Mouse (Mus musculus): ENCODE data around the gene Cdk5rap1. TPM values are rescaled to one million over a fixed set of nuclear protein-coding genes. Genes with fewer than 3 reads are reported as not detected.

The Cdk5rap1 gene
- polyA plus RNA-seq, 1 experiment from 2014 or later: 4.3 TPM

DNA sequence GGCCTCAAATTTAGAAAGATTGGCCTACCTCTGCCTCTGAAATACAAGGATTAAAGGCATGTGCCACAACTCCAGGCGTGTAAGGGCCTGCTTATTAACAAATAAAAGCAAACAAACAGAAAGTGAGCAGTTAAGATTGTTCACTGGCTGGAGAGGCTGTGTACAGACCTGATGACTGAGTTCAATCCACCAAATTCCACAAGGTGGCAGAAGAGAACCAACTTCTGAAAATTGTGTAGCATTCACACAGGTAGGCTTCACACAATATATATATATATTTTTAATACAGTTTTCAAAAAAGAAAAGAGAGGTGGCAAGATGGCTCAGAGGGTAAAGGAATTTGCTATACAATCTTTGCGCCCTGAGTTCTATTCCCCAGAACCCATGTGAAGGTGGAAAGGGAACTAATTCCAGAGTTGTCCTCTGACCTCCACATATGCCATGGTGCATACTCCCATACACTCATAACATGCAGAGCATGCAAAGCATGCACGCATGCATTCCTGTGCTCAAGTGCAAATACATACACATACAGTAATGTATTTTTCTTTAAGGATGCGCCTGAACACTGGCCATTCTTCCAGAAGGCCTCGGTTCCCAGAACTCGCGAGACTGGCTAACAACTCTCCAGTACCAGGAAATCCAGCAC, 39.3 kb upstream of the Cdk5rap1 start:
- no peaks in the 10 kb centered on the region for H3K9me3 ChIP-seq (ENCODE audit: control insufficient read depth)
- H3K4me2 ChIP-seq (replicated peaks; ENCODE audit: low read depth): no peak overlapping the region
- no peak overlapping the region for H3K9ac ChIP-seq (ENCODE audit: low read depth, low read length)
- H3K36me3 ChIP-seq (ENCODE audit: control insufficient read depth, insufficient read depth): no peaks in the 10 kb centered on the region
- no peak overlapping the region for H3K4me3 ChIP-seq (ENCODE audit: low read depth, low read length)
- H3K27ac ChIP-seq (ENCODE audit: low read depth, low read length): no peak overlapping the region
- TF ChIP-seq CTCF (IDR thresholded peaks at IDR 0.05; ENCODE audit: low read depth): peak; percentile 75
- no peak for ATAC-seq
- H3K27me3 ChIP-seq (replicated peaks; ENCODE audit: control insufficient read depth, insufficient read depth, low read length): no peaks in the 10 kb centered on the region
- H3K4me1 ChIP-seq (replicated peaks; ENCODE audit: control insufficient read depth, insufficient read depth, low read length): no peaks in the 10 kb centered on the region
- WGBS: 66% methylated on average over 7 of the region's 7 CpGs

DNA sequence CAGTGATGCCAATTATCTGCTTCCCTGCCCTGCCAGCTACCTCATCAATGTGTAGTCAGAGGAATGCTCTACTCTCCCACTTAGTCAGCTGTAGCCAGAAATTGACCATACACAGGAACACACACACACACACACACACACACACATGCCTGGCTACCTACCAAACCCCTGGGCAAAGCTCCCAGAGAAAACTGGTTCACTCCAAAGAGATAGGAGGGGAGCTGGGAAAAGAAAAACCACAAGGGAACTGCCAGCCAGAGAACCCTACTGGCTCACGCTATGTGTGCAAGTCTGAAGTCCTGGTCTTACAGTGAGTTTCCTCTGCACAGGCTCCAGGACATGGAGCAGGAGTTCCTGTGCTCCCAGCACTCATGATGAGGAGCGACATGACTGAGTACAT, 37.5 kb upstream of the Cdk5rap1 start:
- H3K27ac ChIP-seq (ENCODE audit: low read depth, low read length): no peak overlapping the region
- ATAC-seq: no peak
- no peak overlapping the region for H3K4me2 ChIP-seq (replicated peaks; ENCODE audit: low read depth)
- no peaks in the 10 kb centered on the region for H3K9me3 ChIP-seq (ENCODE audit: control insufficient read depth)
- H3K36me3 ChIP-seq (ENCODE audit: control insufficient read depth, insufficient read depth): no peaks in the 10 kb centered on the region
- H3K9ac ChIP-seq (ENCODE audit: low read depth, low read length): no peak overlapping the region
- H3K4me3 ChIP-seq (ENCODE audit: low read depth, low read length): no peak overlapping the region
- no peaks in the 10 kb centered on the region for H3K27me3 ChIP-seq (replicated peaks; ENCODE audit: control insufficient read depth, insufficient read depth, low read length)
- TF ChIP-seq CTCF (IDR thresholded peaks at IDR 0.05; ENCODE audit: low read depth): no peak
- 58% methylated on average over 2 of the region's 2 CpGs for WGBS
- no peaks in the 10 kb centered on the region for H3K4me1 ChIP-seq (replicated peaks; ENCODE audit: control insufficient read depth, insufficient read depth, low read length)

DNA sequence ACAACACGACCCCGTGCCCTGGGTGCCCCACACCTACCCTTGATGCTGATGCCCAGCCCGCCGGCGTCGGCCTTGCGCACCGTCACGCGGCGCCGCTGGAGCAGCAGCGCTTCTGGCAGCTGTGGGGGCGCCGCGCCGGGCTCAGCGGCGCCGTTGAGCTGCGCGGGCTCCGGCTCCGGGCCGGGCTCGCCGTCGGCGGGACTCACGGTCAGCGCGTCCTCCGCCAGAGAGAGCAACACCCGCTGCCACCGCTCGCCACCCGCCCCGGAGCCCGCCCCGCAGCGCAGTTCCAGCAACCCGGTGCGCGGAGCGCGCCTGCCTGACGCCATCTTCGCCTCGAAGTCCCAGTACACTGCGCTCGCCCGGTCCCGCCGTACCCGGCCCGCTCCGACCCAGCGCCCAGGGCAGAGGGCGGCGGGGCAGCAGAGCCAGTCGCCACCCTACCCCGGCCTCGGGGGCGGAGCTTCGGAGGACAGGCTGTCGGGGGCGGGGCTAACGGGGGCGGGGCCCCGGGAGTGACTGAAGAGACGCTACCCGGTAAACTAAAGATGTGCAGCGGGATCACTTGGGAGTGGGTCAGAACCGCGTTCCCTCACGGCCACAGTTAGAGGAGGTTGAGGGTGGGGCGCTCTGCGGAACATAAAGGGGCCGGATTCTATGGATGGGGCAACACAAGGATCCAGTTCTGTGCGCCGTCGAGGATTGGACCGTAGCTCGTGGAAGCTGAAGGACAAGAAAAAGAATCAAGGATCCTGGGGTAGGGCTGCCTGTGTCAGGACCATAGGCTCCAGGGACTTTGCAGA, 35.0 kb upstream of the Cdk5rap1 start, which contains the start of gene Snta1:
TSS of gene Snta1 (minus strand) at position 457 of the 803 bp plus-strand sequence.
- Histone ChIP-seq H3K27me3 (replicated peaks; ENCODE audit: control insufficient read depth, insufficient read depth, low read length) (no peaks in the 10 kb centered on the region), H3K36me3 (ENCODE audit: control insufficient read depth, insufficient read depth) (no peaks in the 10 kb centered on the region), H3K4me3 (ENCODE audit: low read depth, low read length) (peak within 1 kb of the TSS; percentile 66), H3K27ac (ENCODE audit: low read depth, low read length) (peak within 1 kb of the TSS; percentile 57), H3K4me1 (replicated peaks; ENCODE audit: control insufficient read depth, insufficient read depth, low read length) (no peaks in the 10 kb centered on the region), H3K4me2 (replicated peaks; ENCODE audit: low read depth) (peak within 1 kb of the TSS; percentile 94), H3K9ac (ENCODE audit: low read depth, low read length) (peak within 1 kb of the TSS; percentile 55), H3K9me3 (ENCODE audit: control insufficient read depth) (no peaks in the 10 kb centered on the region)
- ATAC-seq: peak; percentile 84
- no peak for TF ChIP-seq CTCF (IDR thresholded peaks at IDR 0.05; ENCODE audit: low read depth)
- WGBS: 2% methylated on average over 84 of the region's 84 CpGs

DNA sequence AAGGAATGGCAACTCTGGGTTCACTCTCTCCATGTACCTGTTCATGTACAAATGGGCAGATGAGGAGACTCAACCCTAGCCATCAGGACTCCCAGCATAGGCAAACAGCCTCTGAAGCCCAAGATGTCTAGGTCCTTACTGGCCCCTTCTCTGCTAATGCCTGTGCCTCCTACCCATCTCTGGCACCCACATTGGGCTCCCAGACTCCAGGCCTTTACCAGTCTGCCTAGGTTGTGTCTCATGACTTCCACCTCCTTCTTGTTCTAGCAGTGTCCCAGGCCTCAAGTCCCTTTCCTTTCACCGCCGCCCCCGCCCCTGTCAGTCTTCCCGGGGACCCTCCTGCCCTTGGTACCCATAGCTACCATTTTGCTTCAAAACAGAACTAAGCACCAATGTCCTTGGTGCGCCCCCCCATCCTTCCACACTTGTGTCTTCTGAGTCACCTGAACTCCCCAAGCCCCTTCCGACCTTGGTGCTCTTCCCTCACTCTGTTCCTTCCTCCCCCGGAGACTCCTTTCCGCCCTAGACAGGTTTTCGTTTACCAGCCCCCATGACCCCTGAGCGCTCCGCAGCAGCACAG, 34.3 kb upstream of the Cdk5rap1 start:
- H3K4me3 ChIP-seq (ENCODE audit: low read depth, low read length): peak overlapping the region; percentile 66
- WGBS: 42% methylated on average over 11 of the region's 11 CpGs
- no peaks in the 10 kb centered on the region for H3K36me3 ChIP-seq (ENCODE audit: control insufficient read depth, insufficient read depth)
- H3K27me3 ChIP-seq (replicated peaks; ENCODE audit: control insufficient read depth, insufficient read depth, low read length): no peaks in the 10 kb centered on the region
- no peaks in the 10 kb centered on the region for H3K4me1 ChIP-seq (replicated peaks; ENCODE audit: control insufficient read depth, insufficient read depth, low read length)
- H3K9me3 ChIP-seq (ENCODE audit: control insufficient read depth): no peaks in the 10 kb centered on the region
- ATAC-seq: no peak; the same call in 1 of the 2 replicates
- H3K4me2 ChIP-seq (replicated peaks; ENCODE audit: low read depth): peak overlapping the region; percentile 94
- no peak for TF ChIP-seq CTCF (IDR thresholded peaks at IDR 0.05; ENCODE audit: low read depth)
- peak overlapping the region; percentile 55 for H3K9ac ChIP-seq (ENCODE audit: low read depth, low read length)
- H3K27ac ChIP-seq (ENCODE audit: low read depth, low read length): 0 out of 2 replicates have a peak overlapping the region, but pooled peaks have one; percentile 57

DNA sequence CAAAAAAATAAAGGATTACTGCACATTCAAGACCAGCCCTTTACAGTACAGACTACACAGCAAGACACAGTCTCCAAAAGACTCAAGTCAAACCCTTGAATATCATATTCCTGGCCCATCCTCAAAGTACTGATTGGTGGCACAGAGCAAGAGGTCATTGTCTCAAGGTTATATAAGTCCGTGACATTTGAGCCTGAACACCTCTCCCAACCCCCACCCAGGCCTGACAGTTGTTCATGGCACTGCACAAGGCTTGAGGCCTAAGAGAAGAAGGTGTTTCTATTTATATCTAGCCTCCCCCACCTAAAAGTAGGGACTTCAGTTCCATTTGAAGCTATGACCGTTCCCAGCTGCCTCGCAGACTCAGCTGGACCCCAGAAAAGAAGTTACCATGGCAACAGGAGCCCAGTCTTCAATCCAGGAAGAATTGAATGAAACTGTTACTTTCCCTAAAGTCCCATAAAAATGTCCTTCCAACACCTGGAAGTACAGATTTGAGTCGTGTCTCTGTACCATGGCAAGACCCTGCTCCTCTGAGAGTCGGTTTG, 32.7 kb upstream of the Cdk5rap1 start:
- TF ChIP-seq CTCF (IDR thresholded peaks at IDR 0.05; ENCODE audit: low read depth): no peak
- Histone ChIP-seq H3K4me1 (replicated peaks; ENCODE audit: control insufficient read depth, insufficient read depth, low read length) (no peaks in the 10 kb centered on the region), H3K9ac (ENCODE audit: low read depth, low read length) (no peak overlapping the region), H3K27me3 (replicated peaks; ENCODE audit: control insufficient read depth, insufficient read depth, low read length) (no peaks in the 10 kb centered on the region), H3K27ac (ENCODE audit: low read depth, low read length) (no peak overlapping the region), H3K4me3 (ENCODE audit: low read depth, low read length) (no peak overlapping the region), H3K9me3 (ENCODE audit: control insufficient read depth) (no peaks in the 10 kb centered on the region), H3K4me2 (replicated peaks; ENCODE audit: low read depth) (no peak overlapping the region), H3K36me3 (ENCODE audit: control insufficient read depth, insufficient read depth) (no peaks in the 10 kb centered on the region)
- ATAC-seq: no peak
- WGBS: 77% methylated on average over 5 of the region's 5 CpGs

DNA sequence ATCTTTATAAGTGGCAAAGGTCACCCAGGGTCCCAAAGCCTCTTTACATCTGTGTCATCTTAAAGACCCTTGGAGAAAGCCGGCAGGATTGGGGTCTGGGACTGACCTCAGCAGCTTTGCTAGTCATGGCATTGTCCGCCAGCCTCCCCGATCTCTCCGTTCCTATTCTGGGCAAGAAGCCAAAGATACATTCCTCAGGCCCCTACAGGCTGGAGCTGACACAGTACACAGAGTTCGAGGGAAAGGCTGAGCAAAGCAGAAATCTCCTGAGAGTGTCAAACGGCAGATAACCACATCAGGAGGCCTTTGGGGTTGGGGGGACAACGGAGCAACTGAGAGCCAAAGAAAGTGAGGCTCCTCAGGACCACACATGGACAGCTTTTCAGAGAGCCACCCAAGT, 30.0 kb upstream of the Cdk5rap1 start:
- H3K27ac ChIP-seq (ENCODE audit: low read depth, low read length): no peak overlapping the region
- TF ChIP-seq CTCF (IDR thresholded peaks at IDR 0.05; ENCODE audit: low read depth): peak; percentile 55
- H3K27me3 ChIP-seq (replicated peaks; ENCODE audit: control insufficient read depth, insufficient read depth, low read length): no peaks in the 10 kb centered on the region
- peak; percentile 43; the same call in 1 of the 2 replicates for ATAC-seq
- H3K4me3 ChIP-seq (ENCODE audit: low read depth, low read length): no peak overlapping the region
- H3K4me2 ChIP-seq (replicated peaks; ENCODE audit: low read depth): peak overlapping the region; percentile 17; the same call in 1 of the 2 replicates
- H3K9me3 ChIP-seq (ENCODE audit: control insufficient read depth): no peaks in the 10 kb centered on the region
- no peaks in the 10 kb centered on the region for H3K4me1 ChIP-seq (replicated peaks; ENCODE audit: control insufficient read depth, insufficient read depth, low read length)
- 11% methylated on average over 7 of the region's 7 CpGs for WGBS
- H3K36me3 ChIP-seq (ENCODE audit: control insufficient read depth, insufficient read depth): no peaks in the 10 kb centered on the region
- H3K9ac ChIP-seq (ENCODE audit: low read depth, low read length): no peak overlapping the region; the same call in 1 of the 2 replicates

Data from intestine, postnatal 0 days (tissue).